Mouse (Mus musculus) embryonic facial prominence, embryonic 15.5 days (tissue): ENCODE measurements around the gene Pitpnm2. TPM values are rescaled to one million over a fixed set of nuclear protein-coding genes. Genes with fewer than 3 reads are reported as not detected.

Source experiments
- ATAC-seq: fragments of 200-750 bp; cut with Nextera tagmentation; 2 replicates; pipeline ENCODE4 v1.8.0; 2017; ENCODE audit warnings: low read depth, moderate TSS enrichment; ENCODE audit not compliant: insufficient number of reproducible peaks, low FRiP score, low TSS enrichment
- H3K27ac ChIP-seq: fragments of 300-500 bp; sonication (generic); replicated peaks from 2 replicates; pipeline ENCODE4 v1.5.1; 2015; ENCODE audit warnings: mild to moderate bottlenecking, inconsistent platforms
- H3K27me3 ChIP-seq: fragments of 300-500 bp; sonication (generic); 2 replicates; pipeline ENCODE4 v1.6.1; 2015; ENCODE audit warnings: inconsistent platforms
- H3K36me3 ChIP-seq: fragments of 300-500 bp; sonication (generic); 2 replicates; pipeline ENCODE4 v1.6.1; 2015; ENCODE audit warnings: mild to moderate bottlenecking, inconsistent platforms
- H3K4me1 ChIP-seq: fragments of 300-500 bp; sonication (generic); 2 replicates; pipeline ENCODE4 v1.6.1; 2015; ENCODE audit warnings: inconsistent platforms
- H3K4me2 ChIP-seq: fragments of 300-500 bp; sonication (generic); replicated peaks from 2 replicates; pipeline ENCODE4 v1.6.1; 2015; ENCODE audit warnings: mild to moderate bottlenecking, inconsistent platforms
- H3K4me3 ChIP-seq: fragments of 300-500 bp; sonication (generic); replicated peaks from 2 replicates; pipeline ENCODE4 v1.5.1; 2015; ENCODE audit warnings: mild to moderate bottlenecking, inconsistent platforms
- H3K9ac ChIP-seq: fragments of 300-500 bp; sonication (generic); 2 replicates; pipeline ENCODE4 v1.6.1; 2015; ENCODE audit warnings: inconsistent platforms
- H3K9me3 ChIP-seq: fragments of 300-500 bp; sonication (generic); replicated peaks from 2 replicates; pipeline ENCODE4 v1.6.1; 2016; ENCODE audit warnings: inconsistent platforms
- WGBS: fragments of 180-500 bp; shearing (Covaris S2); methylation state at CpG from one replicate; pipeline ENCODE4 v1.1.7; 2015; 5-methylcytosine and 5-hydroxymethylcytosine counted together
- polyA plus RNA-seq: library from polyadenylated mRNA; unstranded; fragments of >200 nt; fragmentation: Nextera tagmentation; extraction: Ambion mirVana; gene quantifications from 2 replicates; pipeline ENCODE4 v1.2.1, GENCODE M21; 2015

Pitpnm2 gene
- polyA plus RNA-seq, 1 experiment from 2014 or later = 5.0 TPM

DNA sequence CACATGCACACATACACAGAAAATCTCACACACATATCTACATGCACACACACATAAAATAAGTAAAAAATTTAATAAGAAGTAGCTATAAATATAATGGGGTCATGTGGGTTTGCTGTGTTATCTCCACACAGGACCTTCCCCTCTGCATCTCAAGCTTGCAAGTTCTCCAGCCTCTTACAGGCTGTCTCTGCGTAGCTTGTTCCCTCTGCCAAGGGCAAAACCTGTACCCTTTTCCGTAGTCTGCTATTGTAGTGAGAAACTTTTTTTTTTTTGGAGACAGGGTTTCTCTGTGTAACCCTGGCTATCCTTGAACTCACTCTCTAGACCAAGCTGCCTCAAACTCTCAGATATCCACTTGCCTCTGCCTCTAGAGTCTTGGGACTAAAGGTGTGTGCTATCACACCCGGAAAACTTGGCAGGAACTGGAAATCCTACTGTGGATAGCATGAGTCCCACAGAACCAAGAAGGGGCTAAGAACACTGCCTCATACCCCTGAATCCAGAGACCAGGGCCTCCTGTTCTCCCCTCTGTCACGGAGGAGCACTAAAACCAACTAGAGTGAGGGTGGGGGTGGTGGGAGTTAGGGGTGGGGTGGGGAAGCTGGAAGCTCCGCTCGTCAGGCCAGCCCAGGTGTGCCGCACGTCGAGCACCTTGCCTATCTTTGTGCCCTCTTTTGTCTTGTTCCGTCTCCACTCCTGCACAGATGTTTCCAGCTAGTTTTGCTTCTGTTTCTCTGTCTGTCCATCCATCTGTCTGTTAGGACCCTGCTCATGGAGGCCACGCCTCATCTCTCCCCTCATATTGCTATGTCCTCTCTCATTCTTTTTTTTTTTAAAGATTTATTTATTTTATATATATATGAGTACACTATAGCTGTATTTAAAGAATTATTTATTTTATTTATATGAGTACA lies 149.2 kb downstream of the Pitpnm2 start:
- Histone ChIP-seq H3K9me3 (no peaks in the 10 kb centered on the region), H3K36me3 (no peaks in the 10 kb centered on the region; the same call in 1 of the 2 replicates), H3K9ac (no peak overlapping the region), H3K27me3 (peaks cover 2% of the 10 kb centered on the region; the same call in 1 of the 2 replicates), H3K4me3 (no peak overlapping the region), H3K4me2 (no peak overlapping the region), H3K27ac (no peak overlapping the region), H3K4me1 (peaks cover 7% of the 10 kb centered on the region)
- ATAC-seq = no peak
- 84% methylated on average over 11 of the region's 11 CpGs for WGBS

DNA sequence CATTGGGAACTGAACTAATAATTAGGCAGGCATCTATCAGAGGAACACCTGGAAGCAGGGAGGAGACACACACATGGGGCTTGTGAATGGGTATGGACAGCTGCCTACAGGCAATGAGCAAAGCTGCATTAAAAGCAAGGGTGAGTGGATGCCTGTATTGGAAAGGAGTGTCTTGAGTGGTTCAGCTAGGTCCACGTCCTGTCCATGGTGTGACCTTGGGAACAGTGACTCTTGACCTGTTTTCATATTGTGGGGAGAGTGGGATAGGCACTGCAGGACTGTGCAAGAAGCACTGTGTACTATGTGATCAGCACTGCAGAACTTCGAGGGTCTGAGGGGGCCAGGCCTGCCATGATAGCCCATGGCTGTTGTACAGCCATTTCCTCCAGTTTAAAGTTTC lies 150.6 kb downstream of the Pitpnm2 start:
- no peaks in the 10 kb centered on the region for H3K9me3 ChIP-seq
- H3K27me3 ChIP-seq = peaks cover 7% of the 10 kb centered on the region
- H3K9ac ChIP-seq = no peak overlapping the region
- ATAC-seq = no peak
- no peak overlapping the region for H3K4me3 ChIP-seq
- H3K27ac ChIP-seq = no peak overlapping the region
- H3K4me2 ChIP-seq = no peak overlapping the region
- H3K36me3 ChIP-seq = no peaks in the 10 kb centered on the region; the same call in 1 of the 2 replicates
- peaks cover 13% of the 10 kb centered on the region for H3K4me1 ChIP-seq
- 84% methylated on average over 2 of the region's 2 CpGs for WGBS

DNA sequence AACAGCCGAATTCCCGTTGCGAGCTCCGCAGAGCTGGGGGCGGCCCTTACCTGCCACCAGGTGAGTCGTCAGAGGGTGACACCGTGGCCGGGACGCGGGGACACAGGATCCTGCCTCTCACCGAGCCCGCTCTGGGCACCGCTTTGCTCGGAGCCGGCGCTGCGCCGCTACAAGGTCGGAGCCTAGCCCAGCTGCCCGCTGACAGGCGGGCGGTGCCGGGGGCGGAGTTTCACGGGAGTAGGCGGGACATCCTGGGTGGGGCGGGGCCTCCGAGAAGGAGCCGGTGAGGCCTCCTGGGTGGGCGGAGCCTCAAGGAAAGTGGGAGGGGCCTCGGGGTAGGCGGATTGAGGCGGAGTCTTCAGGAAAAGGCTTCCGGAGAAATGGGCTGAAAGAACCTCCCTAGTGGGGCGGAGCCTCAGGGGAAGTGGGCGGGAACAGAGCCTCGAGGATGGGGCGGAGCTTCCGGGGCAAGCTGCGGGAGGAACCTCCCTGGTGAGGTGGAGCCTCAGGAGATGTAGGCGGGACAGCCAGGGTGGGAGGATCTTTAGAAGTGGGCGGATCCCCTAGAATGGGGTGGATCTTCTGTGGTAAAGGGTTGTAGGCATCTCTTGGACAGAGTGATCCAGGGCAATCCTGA lies 153.8 kb downstream of the Pitpnm2 start, which contains the start of gene Abcb9:
Gene Abcb9 (minus strand): TSS at position 203 of the 637 bp plus-strand sequence.
- Histone ChIP-seq H3K4me3 (peak within 1 kb of the TSS; percentile 53), H3K4me1 (peaks cover 18% of the 10 kb centered on the region), H3K4me2 (peak within 1 kb of the TSS; percentile 91), H3K27ac (no peak within 1 kb of the TSS), H3K9ac (peak within 1 kb of the TSS; percentile 42), H3K27me3 (peaks cover 7% of the 10 kb centered on the region), H3K9me3 (no peaks in the 10 kb centered on the region), H3K36me3 (no peaks in the 10 kb centered on the region)
- WGBS = under 1% methylated on average over 42 of the region's 42 CpGs
- ATAC-seq = peak; percentile 71

DNA sequence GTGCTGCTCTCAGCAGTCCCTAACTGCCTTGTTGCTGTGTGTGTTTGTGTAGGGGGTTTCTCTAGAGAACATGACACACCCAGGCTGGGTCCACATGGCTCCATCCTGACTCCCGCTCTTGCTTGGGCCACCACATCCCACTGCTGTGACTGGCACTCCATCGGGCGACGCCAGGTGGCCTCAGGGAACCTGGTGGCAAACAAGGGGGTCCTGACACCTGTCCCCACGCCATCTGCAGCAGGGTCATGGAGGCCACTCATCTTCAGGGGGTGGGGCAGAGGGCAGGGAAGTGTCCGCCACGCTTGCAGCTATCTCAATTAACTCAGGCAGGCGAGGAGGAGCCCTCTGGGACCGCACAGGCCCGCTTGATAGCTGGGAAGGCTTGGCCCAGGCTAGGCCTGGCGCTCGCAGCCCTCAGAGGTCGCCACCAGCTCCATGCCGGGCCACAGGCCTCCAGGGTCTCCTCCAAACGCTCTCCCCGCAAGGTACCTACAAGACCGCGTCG lies 154.4 kb downstream of the Pitpnm2 start:
- Histone ChIP-seq H3K4me1 (peaks cover 18% of the 10 kb centered on the region), H3K4me2 (peak overlapping the region; percentile 91), H3K27me3 (peaks cover 7% of the 10 kb centered on the region), H3K27ac (no peak overlapping the region), H3K36me3 (no peaks in the 10 kb centered on the region), H3K4me3 (peak overlapping the region; percentile 53), H3K9ac (peak overlapping the region; percentile 42), H3K9me3 (no peaks in the 10 kb centered on the region)
- ATAC-seq = peak; percentile 26; the same call in 1 of the 2 replicates
- 9% methylated on average over 19 of the region's 19 CpGs for WGBS

DNA sequence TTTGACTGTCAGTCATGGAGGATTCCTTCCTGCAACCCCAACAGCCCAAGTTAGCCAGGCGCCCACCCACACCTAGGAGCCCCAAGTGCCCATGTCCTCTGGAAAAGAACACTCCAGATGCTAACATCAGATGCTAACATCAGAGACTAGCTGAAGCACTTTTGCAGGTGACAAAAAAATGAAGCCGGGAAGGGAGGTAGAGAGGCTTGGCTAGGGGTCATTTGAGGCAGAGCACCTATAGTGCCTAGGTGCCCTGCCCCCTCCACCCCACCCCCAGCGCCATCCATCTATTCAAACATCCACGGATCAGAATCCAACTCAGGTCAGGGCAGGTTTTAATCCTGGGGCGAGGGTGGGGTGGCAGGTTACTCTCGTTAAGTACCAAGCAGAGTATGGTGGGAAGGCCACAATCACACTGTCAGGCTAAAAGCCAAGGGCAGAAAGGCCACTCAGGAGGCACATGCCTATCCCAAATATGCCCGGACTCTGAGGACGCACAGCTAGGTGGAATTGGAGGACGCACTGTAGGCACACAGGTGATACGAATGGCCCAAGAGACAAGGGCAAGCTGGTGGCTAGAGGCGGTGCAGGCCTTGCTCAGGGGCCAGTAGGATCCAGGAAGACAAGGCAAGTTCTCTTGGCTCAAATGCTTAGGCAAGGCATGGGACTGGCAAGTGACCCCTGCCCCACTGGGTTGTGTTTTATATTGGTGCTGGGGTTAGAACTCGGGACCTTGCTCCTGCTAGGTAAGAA lies 155.5 kb downstream of the Pitpnm2 start:
- H3K27ac ChIP-seq = no peak overlapping the region
- H3K4me2 ChIP-seq = no peak overlapping the region
- H3K4me3 ChIP-seq = no peak overlapping the region
- peaks cover 7% of the 10 kb centered on the region for H3K27me3 ChIP-seq
- WGBS = 75% methylated on average over 12 of the region's 12 CpGs
- ATAC-seq = no peak
- H3K9ac ChIP-seq = no peak overlapping the region
- H3K9me3 ChIP-seq = no peaks in the 10 kb centered on the region
- no peaks in the 10 kb centered on the region for H3K36me3 ChIP-seq
- H3K4me1 ChIP-seq = peaks cover 18% of the 10 kb centered on the region

DNA sequence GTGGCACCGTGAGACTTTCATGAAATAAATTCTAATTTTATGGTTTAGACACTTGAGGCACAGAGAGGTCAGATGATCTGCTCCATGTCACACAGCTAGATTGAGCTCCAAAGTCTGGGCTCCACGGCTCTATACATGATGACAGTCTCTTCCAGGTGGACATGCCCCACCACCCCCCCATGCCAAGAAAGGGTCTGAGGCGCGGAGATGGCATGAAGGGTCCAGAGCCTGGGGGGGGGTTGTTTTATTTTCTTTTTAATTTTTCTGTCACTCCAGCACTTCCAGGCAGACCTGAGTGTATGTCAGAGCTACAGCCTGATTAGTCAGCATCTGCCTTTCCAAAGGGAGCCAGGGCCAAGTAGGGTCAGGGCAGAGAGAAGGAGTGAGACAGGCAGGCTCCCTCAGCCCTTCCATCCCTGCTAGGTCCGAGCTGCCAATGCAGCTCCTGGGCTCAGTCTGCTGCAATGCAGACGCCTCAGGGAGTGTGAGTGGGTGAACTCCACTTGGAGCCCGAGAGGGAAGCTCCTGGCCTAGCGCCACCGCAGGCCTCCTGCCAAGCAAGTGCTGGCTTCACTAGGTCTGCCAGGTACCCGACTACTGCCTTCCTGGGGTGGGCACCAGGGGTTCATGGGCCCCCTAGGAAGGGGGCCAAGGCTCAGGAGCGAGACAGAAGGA lies 156.3 kb downstream of the Pitpnm2 start:
- peaks cover 7% of the 10 kb centered on the region for H3K27me3 ChIP-seq
- peaks cover 18% of the 10 kb centered on the region for H3K4me1 ChIP-seq
- no peak for ATAC-seq
- H3K36me3 ChIP-seq = no peaks in the 10 kb centered on the region
- no peaks in the 10 kb centered on the region for H3K9me3 ChIP-seq
- no peak overlapping the region for H3K27ac ChIP-seq
- H3K9ac ChIP-seq = no peak overlapping the region
- no peak overlapping the region for H3K4me3 ChIP-seq
- H3K4me2 ChIP-seq = no peak overlapping the region
- WGBS = 55% methylated on average over 11 of the region's 11 CpGs

DNA sequence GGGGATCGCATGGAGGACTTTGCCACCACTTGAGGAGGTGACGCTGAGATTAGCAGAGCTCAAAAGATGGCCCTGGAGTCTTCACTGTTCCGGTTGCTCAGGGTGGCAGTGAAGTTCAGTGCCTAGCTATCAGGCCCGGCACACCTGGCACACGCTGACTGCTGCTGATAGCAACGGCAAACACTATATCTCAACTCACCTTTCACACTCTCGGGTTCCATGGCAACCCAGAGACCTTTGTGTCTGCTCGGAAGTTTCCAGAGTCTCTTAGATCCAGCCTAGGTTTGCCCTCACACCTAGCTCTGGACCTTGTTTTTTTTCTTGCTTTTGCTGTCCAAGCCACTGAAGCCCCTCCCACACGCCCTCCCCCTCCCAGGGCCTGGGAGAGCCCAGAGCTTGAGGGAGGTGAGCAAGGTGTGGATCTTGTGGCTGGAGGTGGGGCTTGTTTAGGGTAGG lies 157.6 kb downstream of the Pitpnm2 start:
- no peak overlapping the region for H3K27ac ChIP-seq
- H3K27me3 ChIP-seq = peaks cover 7% of the 10 kb centered on the region
- no peak for ATAC-seq
- peaks cover 18% of the 10 kb centered on the region for H3K4me1 ChIP-seq
- no peaks in the 10 kb centered on the region for H3K36me3 ChIP-seq
- 60% methylated on average over 9 of the region's 9 CpGs for WGBS
- H3K9ac ChIP-seq = no peak overlapping the region
- no peak overlapping the region for H3K4me3 ChIP-seq
- H3K9me3 ChIP-seq = no peaks in the 10 kb centered on the region
- no peak overlapping the region for H3K4me2 ChIP-seq

DNA sequence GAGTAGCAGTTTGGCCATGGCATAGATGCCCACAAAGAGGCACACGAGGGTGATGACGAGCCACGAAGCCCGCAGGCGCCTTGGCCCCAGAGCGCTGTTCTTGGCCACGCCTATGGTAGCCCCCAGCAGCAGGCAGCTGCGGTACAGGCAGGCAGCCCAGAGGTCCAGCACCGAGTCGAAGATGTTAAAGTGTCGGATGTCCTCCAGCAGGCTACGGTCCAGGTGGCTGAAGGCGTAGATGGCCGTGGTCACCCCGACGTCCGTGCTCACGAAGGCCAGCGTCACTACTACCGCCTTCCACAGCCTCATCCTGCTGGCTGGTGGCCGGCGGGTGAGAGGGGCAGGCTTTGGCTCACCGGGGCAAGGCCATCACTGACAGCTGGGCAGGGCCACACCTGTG lies 159.7 kb downstream of the Pitpnm2 start:
- H3K4me2 ChIP-seq = no peak overlapping the region
- H3K4me3 ChIP-seq = no peak overlapping the region
- no peak overlapping the region for H3K27ac ChIP-seq
- no peaks in the 10 kb centered on the region; the same call in 1 of the 2 replicates for H3K27me3 ChIP-seq
- no peaks in the 10 kb centered on the region for H3K36me3 ChIP-seq
- H3K4me1 ChIP-seq = peaks cover 6% of the 10 kb centered on the region
- H3K9ac ChIP-seq = no peak overlapping the region
- H3K9me3 ChIP-seq = no peaks in the 10 kb centered on the region
- 84% methylated on average over 23 of the region's 23 CpGs for WGBS
- ATAC-seq = no peak

DNA sequence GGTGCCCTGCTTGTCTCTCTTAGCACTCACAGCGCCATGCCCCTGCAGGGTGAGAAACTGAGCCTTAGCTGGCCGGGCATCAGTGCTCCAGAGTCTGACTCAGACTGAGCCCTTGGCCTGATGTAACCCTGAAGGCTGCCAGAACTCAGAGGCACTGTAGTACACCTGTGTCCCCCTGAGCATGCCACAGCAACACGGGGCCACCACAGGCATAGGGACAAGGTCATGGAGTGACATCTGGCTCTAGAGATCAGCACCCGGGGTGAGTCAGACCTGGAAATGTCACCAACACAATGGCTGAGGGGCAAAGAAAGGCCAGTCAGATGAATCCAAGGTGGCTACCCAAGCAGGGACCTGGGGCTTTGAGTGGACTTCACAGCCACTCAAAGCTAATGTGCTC lies 162.7 kb downstream of the Pitpnm2 start:
- Histone ChIP-seq H3K9ac (no peak overlapping the region), H3K9me3 (no peaks in the 10 kb centered on the region), H3K4me3 (no peak overlapping the region), H3K27ac (no peak overlapping the region), H3K27me3 (no peaks in the 10 kb centered on the region), H3K4me2 (no peak overlapping the region), H3K4me1 (0 out of 2 replicates have a peak, but pooled peaks cover 7% of the 10 kb centered on the region), H3K36me3 (no peaks in the 10 kb centered on the region)
- no peak for ATAC-seq
- WGBS = 83% methylated on average over 4 of the region's 4 CpGs

DNA sequence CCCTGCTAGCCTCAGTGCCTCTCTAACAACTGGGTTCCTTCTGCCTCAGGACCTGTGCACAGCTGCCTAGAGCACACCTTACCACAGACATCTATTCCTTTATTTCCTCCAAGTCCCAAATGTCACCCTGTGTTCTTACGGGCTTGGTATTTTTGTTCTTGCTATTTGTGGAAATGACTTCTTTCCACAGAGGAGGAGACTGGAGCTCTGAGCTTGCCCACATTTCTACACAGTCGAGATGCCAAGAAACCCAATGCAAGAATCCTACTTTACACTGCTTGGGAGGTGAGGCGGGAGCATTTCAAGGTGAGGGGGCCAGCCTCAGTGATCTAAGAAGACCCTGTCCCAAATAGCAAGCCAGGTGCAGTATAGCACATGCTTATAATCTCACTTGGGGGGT lies 164.0 kb downstream of the Pitpnm2 start:
- 67% methylated on average over 3 of the region's 3 CpGs for WGBS
- no peaks in the 10 kb centered on the region for H3K36me3 ChIP-seq
- 0 out of 2 replicates have a peak, but pooled peaks cover 7% of the 10 kb centered on the region for H3K4me1 ChIP-seq
- H3K27ac ChIP-seq = no peak overlapping the region
- H3K9me3 ChIP-seq = no peaks in the 10 kb centered on the region
- H3K9ac ChIP-seq = no peak overlapping the region
- no peak overlapping the region for H3K4me2 ChIP-seq
- no peak overlapping the region for H3K4me3 ChIP-seq
- no peaks in the 10 kb centered on the region for H3K27me3 ChIP-seq
- no peak for ATAC-seq
